Mouse (Mus musculus) induced T-regulatory cell, adult 2 months (primary cell): ENCODE measurements around the gene Mnd1.
A peak's percentile ranks its signal among the peaks of the same experiment; 100 is the strongest.

ENCODE experiments used
- DNase-seq: peaks from one replicate; pipeline ENCODE4 v3.0.0-alpha.2; 2012; ENCODE audit warnings: low read depth

Gene Mnd1

GRCm38 (mm10) chr3:84092875-84093274 lies 62.7 kb downstream of the Mnd1 start:
- DNase-seq, result peak; percentile 35

DNA sequence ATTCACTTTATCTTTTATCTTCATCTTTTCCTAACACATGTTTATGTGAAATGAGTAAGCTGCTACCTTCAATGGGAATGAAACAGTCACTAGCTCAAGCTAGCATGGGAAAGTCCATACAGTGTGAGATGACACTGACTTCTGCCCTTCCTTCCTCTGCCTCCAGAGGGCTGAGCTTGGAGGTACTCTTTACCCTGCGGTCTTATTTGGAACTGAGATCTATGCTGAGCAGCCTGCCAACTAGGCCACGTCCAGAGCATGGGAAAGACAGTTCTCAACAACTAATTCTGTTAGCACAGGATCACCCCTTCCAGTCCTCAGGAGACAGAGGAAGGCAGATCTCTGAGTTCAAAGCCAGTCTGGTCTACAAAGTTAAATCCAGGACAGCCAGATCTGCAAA lies 64.6 kb downstream of the Mnd1 start:
- peak; percentile 66 for DNase-seq

DNA sequence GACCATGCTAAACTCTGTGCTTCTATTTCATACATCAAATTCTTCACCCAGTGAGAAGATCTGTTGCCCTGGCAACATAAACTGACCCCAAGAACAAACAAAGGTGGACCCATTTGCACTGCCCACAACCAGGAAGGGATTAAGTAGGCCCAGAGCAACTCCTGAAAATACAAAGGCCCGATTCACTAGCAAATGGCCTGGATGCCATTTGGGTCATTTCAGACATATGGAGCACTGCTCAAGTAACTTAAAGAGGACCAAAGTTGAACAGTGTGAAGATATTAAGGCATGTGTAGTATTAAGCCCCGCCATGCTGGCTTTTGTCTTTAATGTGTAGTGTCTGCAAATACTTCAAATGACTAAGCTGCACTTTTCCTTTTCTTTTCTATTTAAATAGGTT lies 68.7 kb downstream of the Mnd1 start:
- DNase-seq, result no peak

- DNase-seq, result no peak
Measured at GRCm38 (mm10) chr3:84086337-84086736, 69.2 kb downstream of the Mnd1 start.

- DNase-seq, result no peak
Measured at GRCm38 (mm10) chr3:84085429-84085828, 70.2 kb downstream of the Mnd1 start.

DNA sequence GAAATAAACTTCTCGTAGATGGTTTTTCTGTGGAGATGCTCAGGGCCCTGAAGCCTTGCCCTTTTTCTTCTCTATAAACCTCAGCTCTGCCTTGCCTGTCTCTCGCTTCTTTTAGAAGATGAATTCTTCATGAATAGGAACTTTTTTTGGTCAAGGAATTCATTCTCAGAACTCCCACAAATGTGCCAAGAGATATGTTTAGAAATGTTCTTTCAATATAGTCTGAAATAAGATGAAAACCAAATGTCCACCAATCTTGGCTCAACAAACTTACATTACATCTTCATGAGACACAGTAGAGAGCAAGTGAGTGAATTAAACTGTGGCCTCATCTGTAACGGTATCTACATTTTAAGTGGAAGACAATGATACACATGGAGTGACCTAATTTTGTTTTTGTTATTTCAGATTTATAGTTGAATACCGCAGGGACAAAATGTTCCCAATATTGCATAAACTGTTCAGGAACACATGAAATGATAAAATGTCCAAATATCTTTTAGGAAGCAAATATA lies 74.3 kb downstream of the Mnd1 start:
- no peak for DNase-seq

DNA sequence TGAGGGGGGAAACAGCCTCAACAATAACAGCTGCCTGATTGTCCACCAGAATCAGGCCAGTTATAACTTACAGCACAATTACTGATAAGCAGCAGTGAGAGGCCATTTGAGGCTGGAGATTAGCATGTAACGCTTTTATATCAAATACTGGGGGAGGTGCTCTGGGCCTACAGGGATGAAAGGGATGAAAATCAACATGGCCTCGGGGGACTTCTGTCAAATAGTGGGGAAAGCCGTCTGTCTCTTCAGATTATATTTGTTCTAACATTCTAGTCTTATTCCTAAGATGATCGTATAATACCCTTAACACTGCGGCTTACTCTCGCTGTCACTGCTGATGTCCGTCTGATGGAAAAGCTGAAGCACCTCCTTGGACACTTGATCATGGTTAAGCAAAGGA lies 75.5 kb downstream of the Mnd1 start:
- no peak for DNase-seq

DNA sequence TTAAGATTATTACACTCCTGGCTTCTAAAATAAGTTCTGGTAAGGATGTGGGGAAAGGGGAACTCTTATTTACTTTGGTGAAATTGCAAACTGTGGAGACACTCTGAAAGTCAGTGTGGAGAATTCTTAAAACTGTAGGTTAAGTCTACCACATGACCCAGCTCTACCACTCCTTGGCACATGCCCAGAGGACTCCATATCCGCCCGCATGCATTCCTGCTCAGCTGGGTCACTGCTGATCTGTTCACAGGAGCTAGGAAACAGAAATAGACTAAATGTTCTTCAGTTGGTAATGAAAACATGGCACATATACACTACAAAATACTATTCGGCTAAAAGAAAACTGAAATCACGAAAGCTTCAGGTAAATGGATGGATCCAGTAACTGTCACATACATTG lies 78.1 kb downstream of the Mnd1 start:
- no peak for DNase-seq

DNA sequence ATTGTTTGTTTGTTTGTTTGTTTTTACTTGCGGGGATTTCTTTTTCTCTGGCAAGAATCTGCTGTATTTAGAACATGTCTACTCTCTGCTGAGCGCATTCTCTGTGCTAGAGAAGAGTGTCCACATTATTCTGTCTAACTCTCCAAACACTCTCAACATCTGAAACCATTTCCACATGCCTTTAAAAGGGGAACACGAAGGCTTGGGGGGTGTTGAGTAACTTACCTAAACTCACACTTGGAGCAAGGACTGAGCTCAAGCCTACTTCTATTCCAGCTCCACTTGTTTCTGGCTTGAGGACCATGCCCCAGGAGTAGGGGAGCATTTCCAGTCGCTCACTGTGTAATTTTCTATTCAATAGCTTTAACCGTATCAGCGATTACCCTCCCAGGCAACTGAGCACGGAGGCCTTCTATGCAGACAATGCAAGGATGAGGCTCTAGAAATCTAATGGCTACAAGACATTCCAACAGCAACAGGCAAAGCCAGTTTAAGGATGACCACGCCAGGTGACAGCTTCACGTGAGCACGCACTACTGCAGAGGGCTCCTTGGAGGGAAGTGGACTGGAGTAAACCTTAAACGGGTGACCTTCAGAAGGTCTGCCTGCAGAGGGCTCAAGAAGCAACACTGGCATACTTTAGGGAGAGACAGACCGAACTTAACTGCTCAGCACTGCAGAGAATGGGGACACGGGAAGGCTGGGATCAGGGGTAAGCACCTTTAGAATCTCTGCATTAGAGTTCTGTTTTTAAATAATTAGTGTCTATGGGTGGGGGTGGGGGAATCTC lies 78.8 kb downstream of the Mnd1 start:
- no peak for DNase-seq

DNA sequence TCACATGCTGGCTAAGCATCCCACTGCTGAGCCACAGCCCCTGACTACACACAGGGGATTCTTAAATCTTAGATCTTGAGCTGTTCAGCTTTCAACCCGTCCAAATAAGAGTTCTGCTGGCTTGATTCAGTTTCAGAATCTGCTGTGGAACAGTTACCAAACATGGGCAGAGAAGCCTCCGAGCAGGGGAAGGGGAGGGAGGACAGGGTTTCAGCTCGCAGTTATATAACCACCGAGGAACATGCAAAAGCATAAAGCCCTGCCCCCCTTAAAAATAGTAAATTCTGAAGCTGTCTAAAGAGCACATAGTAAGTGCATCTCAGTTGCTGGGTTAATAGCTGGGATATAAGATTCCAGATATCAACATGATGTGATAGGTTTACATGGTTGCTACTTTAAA lies 80.1 kb downstream of the Mnd1 start:
- peak; percentile 34 for DNase-seq

GRCm38 (mm10) chr3:84074777-84075176 lies 80.8 kb downstream of the Mnd1 start:
- no peak for DNase-seq

GRCm38 (mm10) chr3:84071641-84072040 lies 83.9 kb downstream of the Mnd1 start:
- peak; percentile 43 for DNase-seq

DNA sequence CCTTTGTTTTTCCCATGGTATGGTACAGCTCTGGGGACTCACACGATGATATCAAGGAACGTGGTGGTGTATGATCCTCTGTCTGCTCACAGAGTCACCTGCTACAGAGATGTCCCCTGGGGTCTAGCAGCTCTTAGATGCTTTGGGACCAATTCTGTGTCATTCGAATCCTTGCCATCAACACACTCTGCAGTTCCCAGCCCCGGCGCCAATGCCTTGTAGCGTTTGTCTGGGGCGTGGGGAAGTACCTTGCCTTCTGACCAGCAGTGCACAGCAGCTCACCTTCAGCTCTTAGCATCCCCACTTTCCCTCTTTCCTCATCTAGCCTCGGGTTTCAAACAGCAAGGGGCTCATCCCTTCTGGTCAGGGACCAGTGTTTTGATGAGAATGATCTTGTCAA lies 84.8 kb downstream of the Mnd1 start:
- no peak for DNase-seq

- peak; percentile 67 for DNase-seq
Measured at GRCm38 (mm10) chr3:84068831-84069709, 86.5 kb downstream of the Mnd1 start.

DNA sequence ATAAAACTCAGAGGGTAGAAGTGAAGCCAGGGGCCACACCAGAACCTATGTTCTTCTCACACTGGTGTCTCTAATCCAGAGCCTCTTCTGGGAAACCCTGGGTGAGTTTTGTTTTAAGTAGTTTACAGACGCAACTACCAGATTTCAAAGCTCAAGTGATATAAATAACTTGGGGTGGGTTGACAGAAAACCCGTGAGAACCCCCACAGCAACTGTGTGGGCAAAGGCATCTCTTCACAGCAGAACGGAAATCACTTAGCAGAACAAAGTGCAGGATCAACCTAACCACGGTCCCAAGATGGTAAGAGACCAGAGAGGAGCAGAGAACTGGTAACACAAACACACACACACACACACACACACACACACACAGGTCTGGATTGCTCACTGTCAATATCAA lies 89.8 kb downstream of the Mnd1 start:
- peak; percentile 51 for DNase-seq

DNA sequence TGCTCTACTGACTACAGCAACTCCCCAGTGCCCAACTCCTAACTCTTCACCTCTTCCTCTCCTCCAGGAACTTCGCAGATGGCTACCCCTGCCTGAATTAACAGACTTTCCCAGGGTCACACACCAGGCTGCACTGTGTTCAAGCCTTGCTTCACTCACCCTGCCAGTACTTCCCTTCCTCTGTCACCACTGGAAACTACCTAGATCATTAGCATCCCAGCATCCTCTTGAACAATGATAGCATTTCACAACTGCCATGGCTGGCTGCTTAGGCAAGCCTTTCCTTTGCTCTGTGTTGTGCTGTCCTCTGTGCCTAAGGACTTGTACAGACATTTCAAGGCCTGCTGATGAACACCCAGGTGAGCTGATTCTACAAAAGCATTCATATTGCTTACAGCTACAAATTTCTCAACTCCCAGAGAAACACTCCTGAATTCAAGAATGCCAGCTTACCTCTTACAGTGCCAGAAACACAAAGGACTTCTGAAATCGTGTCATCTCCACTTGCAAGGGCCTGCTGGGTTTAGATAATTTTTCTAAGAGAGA lies 92.1 kb downstream of the Mnd1 start:
- DNase-seq, result no peak

DNA sequence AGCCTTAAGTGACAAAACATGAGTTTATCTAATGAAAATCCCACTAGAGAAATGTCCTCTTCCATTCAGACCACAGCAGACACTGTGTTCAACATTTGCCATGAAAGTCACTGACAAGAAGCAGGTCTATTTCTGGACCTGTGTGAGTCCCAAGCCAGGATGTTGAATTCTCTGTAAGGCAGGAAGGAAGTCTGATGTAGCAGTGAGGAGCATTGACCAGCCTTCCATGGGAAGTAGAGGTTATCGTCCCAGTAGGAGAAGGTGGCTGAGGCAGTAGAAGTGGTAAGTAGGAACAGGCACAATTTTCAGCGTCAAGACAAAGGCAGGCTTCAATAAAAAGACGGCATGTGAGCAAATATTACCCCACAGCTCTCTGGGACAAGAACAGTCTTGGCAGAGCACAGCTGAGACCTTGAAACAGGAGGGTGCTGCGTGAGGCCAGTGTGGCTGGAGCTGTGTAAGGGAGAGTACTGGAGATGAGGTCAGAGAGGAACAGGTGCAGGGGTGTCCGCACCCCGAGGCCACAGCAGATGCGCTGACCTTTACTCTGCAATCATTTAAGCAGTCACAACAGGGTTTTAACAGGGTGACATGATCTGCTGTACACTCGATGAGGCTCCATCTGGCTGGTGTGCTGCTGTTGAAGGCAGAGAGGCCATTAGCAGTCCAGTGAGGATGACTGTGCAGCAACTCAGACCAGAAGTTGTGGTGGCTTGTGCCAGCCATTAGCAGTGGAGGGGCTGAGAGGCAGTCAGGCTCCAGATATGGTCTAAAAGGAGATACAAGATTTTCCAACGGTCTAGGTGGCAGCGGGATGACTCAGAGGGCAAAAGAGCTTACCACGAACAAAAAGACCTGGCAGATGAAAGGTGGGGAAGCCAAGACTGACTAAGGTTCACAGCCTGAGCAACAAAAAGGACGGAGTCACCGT lies 93.8 kb downstream of the Mnd1 start:
- DNase-seq, result no peak

GRCm38 (mm10) chr3:84060946-84061345 lies 94.6 kb downstream of the Mnd1 start:
- no peak for DNase-seq

GRCm38 (mm10) chr3:84060128-84060527 lies 95.5 kb downstream of the Mnd1 start:
- DNase-seq, result no peak

- DNase-seq, result no peak
Measured at GRCm38 (mm10) chr3:84059676-84060075, 95.9 kb downstream of the Mnd1 start.

DNA sequence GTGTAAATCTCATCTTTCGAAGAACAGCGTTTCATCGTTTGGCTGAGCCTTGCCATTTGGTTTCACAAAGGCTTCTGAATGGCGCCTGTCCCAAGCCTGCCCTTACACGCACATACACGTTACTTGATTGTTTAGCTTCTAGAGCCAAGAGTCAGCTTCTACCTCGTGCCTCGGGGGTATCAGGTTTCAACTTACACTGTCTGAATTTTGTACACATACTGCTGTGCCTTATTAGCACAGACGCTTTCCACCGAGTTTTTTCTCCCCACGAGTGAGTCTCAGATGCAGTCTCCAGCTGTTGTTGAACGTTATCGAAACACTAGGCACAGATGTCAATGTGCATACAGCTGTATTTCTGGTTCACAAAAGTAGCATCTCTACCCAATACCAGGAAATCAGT lies 96.3 kb downstream of the Mnd1 start:
- DNase-seq, result no peak

- DNase-seq, result no peak
Measured at GRCm38 (mm10) chr3:84048729-84049175, 106.8 kb downstream of the Mnd1 start.
